Mouse (Mus musculus): Measurements from ENCODE around the gene Syce1. TPM values are rescaled to one million over a fixed set of nuclear protein-coding genes. Genes with fewer than 3 reads are reported as not detected.
"Not testable (repeated sequence)": the region's sequence is repeated elsewhere in the genome, so short reads cannot be mapped to it uniquely, and the experiment has no call there.

The Syce1 gene
- polyA plus RNA-seq, 1 experiment from 2014 or later, result 0.36 TPM

GRCm38 (mm10) chr7:140797619-140798018 lies 10.0 kb upstream of the Syce1 start:
- Histone ChIP-seq H3K4me1 (ENCODE audit: control insufficient read depth, insufficient read depth, low read length) (no peaks in the 10 kb centered on the region), H3K9me3 (replicated peaks; ENCODE audit: control insufficient read depth, low read length, poor library complexity, severe bottlenecking) (no peaks in the 10 kb centered on the region), H3K9ac (ENCODE audit: low read depth, low read length) (no peak overlapping the region), H3K4me2 (ENCODE audit: low read length) (no peak overlapping the region), H3K27ac (ENCODE audit: low read length) (no peak overlapping the region), H3K27me3 (ENCODE audit: control insufficient read depth, insufficient read depth, low read depth, low read length) (no peaks in the 10 kb centered on the region), H3K36me3 (ENCODE audit: control insufficient read depth, insufficient read depth, low read length) (no peaks in the 10 kb centered on the region), H3K4me3 (ENCODE audit: low read depth, low read length) (no peak overlapping the region)
- ATAC-seq, result no peak
- WGBS, result 90% methylated on average over 3 of the region's 3 CpGs

GRCm38 (mm10) chr7:140793541-140793940 lies 5.9 kb upstream of the Syce1 start:
- no peaks in the 10 kb centered on the region for H3K9me3 ChIP-seq (replicated peaks; ENCODE audit: control insufficient read depth, low read length, poor library complexity, severe bottlenecking)
- H3K9ac ChIP-seq (ENCODE audit: low read depth, low read length), result no peak overlapping the region
- H3K4me3 ChIP-seq (ENCODE audit: low read depth, low read length), result no peak overlapping the region
- no peaks in the 10 kb centered on the region for H3K27me3 ChIP-seq (ENCODE audit: control insufficient read depth, insufficient read depth, low read depth, low read length)
- no peak overlapping the region for H3K27ac ChIP-seq (ENCODE audit: low read length)
- H3K4me2 ChIP-seq (ENCODE audit: low read length), result no peak overlapping the region
- no peak for ATAC-seq
- no peaks in the 10 kb centered on the region for H3K36me3 ChIP-seq (ENCODE audit: control insufficient read depth, insufficient read depth, low read length)
- no peaks in the 10 kb centered on the region for H3K4me1 ChIP-seq (ENCODE audit: control insufficient read depth, insufficient read depth, low read length)
- 69% methylated on average over 4 of the region's 4 CpGs for WGBS

GRCm38 (mm10) chr7:140788053-140788435 lies 392 bp upstream of the Syce1 start:
- 89% methylated on average over 7 of the region's 7 CpGs for WGBS
- H3K27ac ChIP-seq (ENCODE audit: low read length), result no peak overlapping the region
- no peaks in the 10 kb centered on the region for H3K4me1 ChIP-seq (ENCODE audit: control insufficient read depth, insufficient read depth, low read length)
- no peaks in the 10 kb centered on the region for H3K36me3 ChIP-seq (ENCODE audit: control insufficient read depth, insufficient read depth, low read length)
- no peaks in the 10 kb centered on the region for H3K9me3 ChIP-seq (replicated peaks; ENCODE audit: control insufficient read depth, low read length, poor library complexity, severe bottlenecking)
- ATAC-seq, result no peak
- no peaks in the 10 kb centered on the region for H3K27me3 ChIP-seq (ENCODE audit: control insufficient read depth, insufficient read depth, low read depth, low read length)
- no peak overlapping the region for H3K9ac ChIP-seq (ENCODE audit: low read depth, low read length)
- no peak overlapping the region for H3K4me3 ChIP-seq (ENCODE audit: low read depth, low read length)
- H3K4me2 ChIP-seq (ENCODE audit: low read length), result no peak overlapping the region

GRCm38 (mm10) chr7:140780548-140780947 lies 7.1 kb downstream of the Syce1 start:
- Histone ChIP-seq H3K4me2 (ENCODE audit: low read length) (no peak overlapping the region), H3K4me1 (ENCODE audit: control insufficient read depth, insufficient read depth, low read length) (no peaks in the 10 kb centered on the region), H3K4me3 (ENCODE audit: low read depth, low read length) (no peak overlapping the region), H3K9me3 (replicated peaks; ENCODE audit: control insufficient read depth, low read length, poor library complexity, severe bottlenecking) (no peaks in the 10 kb centered on the region), H3K27me3 (ENCODE audit: control insufficient read depth, insufficient read depth, low read depth, low read length) (no peaks in the 10 kb centered on the region), H3K36me3 (ENCODE audit: control insufficient read depth, insufficient read depth, low read length) (no peaks in the 10 kb centered on the region), H3K27ac (ENCODE audit: low read length) (no peak overlapping the region), H3K9ac (ENCODE audit: low read depth, low read length) (no peak overlapping the region)
- 79% methylated on average over 4 of the region's 4 CpGs for WGBS
- ATAC-seq, result no peak

- Histone ChIP-seq H3K36me3 (ENCODE audit: control insufficient read depth, insufficient read depth, low read length) (no peaks in the 10 kb centered on the region), H3K4me2 (ENCODE audit: low read length) (no peak overlapping the region), H3K4me3 (ENCODE audit: low read depth, low read length) (no peak overlapping the region), H3K27me3 (ENCODE audit: control insufficient read depth, insufficient read depth, low read depth, low read length) (no peaks in the 10 kb centered on the region), H3K27ac (ENCODE audit: low read length) (no peak overlapping the region), H3K4me1 (ENCODE audit: control insufficient read depth, insufficient read depth, low read length) (no peaks in the 10 kb centered on the region), H3K9ac (ENCODE audit: low read depth, low read length) (no peak overlapping the region), H3K9me3 (replicated peaks; ENCODE audit: control insufficient read depth, low read length, poor library complexity, severe bottlenecking) (no peaks in the 10 kb centered on the region)
- 77% methylated on average over 12 of the region's 12 CpGs for WGBS
- ATAC-seq, result no peak
Measured at GRCm38 (mm10) chr7:140765888-140766739, 21.5 kb downstream of the Syce1 start.

GRCm38 (mm10) chr7:140765391-140765790 lies 22.3 kb downstream of the Syce1 start:
- not testable (repeated sequence) for H3K27me3 ChIP-seq (ENCODE audit: control insufficient read depth, insufficient read depth, low read depth, low read length); H3K9me3 ChIP-seq (replicated peaks; ENCODE audit: control insufficient read depth, low read length, poor library complexity, severe bottlenecking); H3K9ac ChIP-seq (ENCODE audit: low read depth, low read length); H3K27ac ChIP-seq (ENCODE audit: low read length); H3K4me1 ChIP-seq (ENCODE audit: control insufficient read depth, insufficient read depth, low read length); H3K36me3 ChIP-seq (ENCODE audit: control insufficient read depth, insufficient read depth, low read length); H3K4me3 ChIP-seq (ENCODE audit: low read depth, low read length); H3K4me2 ChIP-seq (ENCODE audit: low read length); ATAC-seq
- 85% methylated on average over 1 of the region's 1 CpGs for WGBS

- Histone ChIP-seq H3K36me3 (ENCODE audit: control insufficient read depth, insufficient read depth, low read length) (no peaks in the 10 kb centered on the region), H3K9me3 (replicated peaks; ENCODE audit: control insufficient read depth, low read length, poor library complexity, severe bottlenecking) (no peaks in the 10 kb centered on the region), H3K9ac (ENCODE audit: low read depth, low read length) (no peak within 1 kb of the TSS), H3K4me2 (ENCODE audit: low read length) (no peak within 1 kb of the TSS), H3K4me1 (ENCODE audit: control insufficient read depth, insufficient read depth, low read length) (no peaks in the 10 kb centered on the region), H3K4me3 (ENCODE audit: low read depth, low read length) (no peak within 1 kb of the TSS), H3K27me3 (ENCODE audit: control insufficient read depth, insufficient read depth, low read depth, low read length) (no peaks in the 10 kb centered on the region), H3K27ac (ENCODE audit: low read length) (no peak within 1 kb of the TSS)
- no peak for ATAC-seq
- 88% methylated on average over 7 of the region's 7 CpGs for WGBS
Measured at GRCm38 (mm10) chr7:140763447-140764020, 24.1 kb downstream of the Syce1 start, which contains the start of gene Cyp2e1. Gene Cyp2e1 (plus strand): TSS chr7:140763739.

GRCm38 (mm10) chr7:140760647-140761046 lies 27.0 kb downstream of the Syce1 start:
- Histone ChIP-seq H3K9ac (ENCODE audit: low read depth, low read length) (no peak overlapping the region), H3K36me3 (ENCODE audit: control insufficient read depth, insufficient read depth, low read length) (no peaks in the 10 kb centered on the region), H3K4me1 (ENCODE audit: control insufficient read depth, insufficient read depth, low read length) (no peaks in the 10 kb centered on the region), H3K9me3 (replicated peaks; ENCODE audit: control insufficient read depth, low read length, poor library complexity, severe bottlenecking) (no peaks in the 10 kb centered on the region), H3K4me2 (ENCODE audit: low read length) (no peak overlapping the region), H3K27me3 (ENCODE audit: control insufficient read depth, insufficient read depth, low read depth, low read length) (no peaks in the 10 kb centered on the region), H3K4me3 (ENCODE audit: low read depth, low read length) (no peak overlapping the region), H3K27ac (ENCODE audit: low read length) (no peak overlapping the region)
- no peak for ATAC-seq

GRCm38 (mm10) chr7:140756151-140756854 lies 31.3 kb downstream of the Syce1 start:
- H3K9ac ChIP-seq (ENCODE audit: low read depth, low read length), result no peak overlapping the region
- H3K4me2 ChIP-seq (ENCODE audit: low read length), result no peak overlapping the region
- H3K9me3 ChIP-seq (replicated peaks; ENCODE audit: control insufficient read depth, low read length, poor library complexity, severe bottlenecking), result no peaks in the 10 kb centered on the region
- no peak for ATAC-seq
- no peaks in the 10 kb centered on the region for H3K27me3 ChIP-seq (ENCODE audit: control insufficient read depth, insufficient read depth, low read depth, low read length)
- no peaks in the 10 kb centered on the region for H3K4me1 ChIP-seq (ENCODE audit: control insufficient read depth, insufficient read depth, low read length)
- no peaks in the 10 kb centered on the region for H3K36me3 ChIP-seq (ENCODE audit: control insufficient read depth, insufficient read depth, low read length)
- H3K4me3 ChIP-seq (ENCODE audit: low read depth, low read length), result no peak overlapping the region
- H3K27ac ChIP-seq (ENCODE audit: low read length), result no peak overlapping the region
- WGBS, result 80% methylated on average over 4 of the region's 4 CpGs
